Mouse (Mus musculus) bone marrow, adult 2 months (tissue): ENCODE data around the gene Axl. TPM values are rescaled to one million over a fixed set of nuclear protein-coding genes. Genes with fewer than 3 reads are reported as not detected.

Source experiments
- H3K27ac ChIP-seq: fragments of 200-500 bp; 2 replicates; pipeline ENCODE4 v1.5.1; 2012; ENCODE audit warnings: low read depth, mild to moderate bottlenecking, control low read depth, inconsistent platforms, low read length; ENCODE audit not compliant: control insufficient read depth, poor library complexity, insufficient read depth
- H3K4me1 ChIP-seq: fragments of 200-500 bp; 2 replicates; pipeline ENCODE4 v1.6.1; 2011; ENCODE audit warnings: low read length; ENCODE audit not compliant: control insufficient read depth, insufficient read depth
- H3K4me3 ChIP-seq: fragments of 200-500 bp; replicated peaks from 2 replicates; pipeline ENCODE3; 2011; ENCODE audit warnings: mild to moderate bottlenecking, low read depth, low read length, control low read depth; ENCODE audit not compliant: control insufficient read depth
- CTCF ChIP-seq: fragments of 200-500 bp; IDR thresholded peaks from 2 replicates; pipeline ENCODE4 v1.5.1; 2011; ENCODE audit warnings: low read length, control low read depth; ENCODE audit not compliant: control insufficient read depth, insufficient read depth
- POLR2A ChIP-seq: fragments of 200-500 bp; IDR thresholded peaks from 2 replicates; pipeline ENCODE4 v1.6.1; 2011; ENCODE audit warnings: low read depth, mild to moderate bottlenecking, control low read depth, low read length, borderline replicate concordance; ENCODE audit not compliant: control insufficient read depth
- WGBS: fragments of 180-500 bp; shearing (Covaris S2); methylation state at CpG from one replicate; pipeline ENCODE4 v1.1.7; 2018; 5-methylcytosine and 5-hydroxymethylcytosine counted together
- polyA plus RNA-seq: library from polyadenylated mRNA; stranded (reverse); fragments of >200 nt; gene quantifications from 2 replicates; pipeline ENCODE4 v1.2.4, GENCODE M21; 2011; ENCODE audit warnings: low replicate concordance; ENCODE audit not compliant: missing spikeins, insufficient read depth, insufficient read length

The Axl gene
- polyA plus RNA-seq, 1 experiment = 37.6 TPM

DNA sequence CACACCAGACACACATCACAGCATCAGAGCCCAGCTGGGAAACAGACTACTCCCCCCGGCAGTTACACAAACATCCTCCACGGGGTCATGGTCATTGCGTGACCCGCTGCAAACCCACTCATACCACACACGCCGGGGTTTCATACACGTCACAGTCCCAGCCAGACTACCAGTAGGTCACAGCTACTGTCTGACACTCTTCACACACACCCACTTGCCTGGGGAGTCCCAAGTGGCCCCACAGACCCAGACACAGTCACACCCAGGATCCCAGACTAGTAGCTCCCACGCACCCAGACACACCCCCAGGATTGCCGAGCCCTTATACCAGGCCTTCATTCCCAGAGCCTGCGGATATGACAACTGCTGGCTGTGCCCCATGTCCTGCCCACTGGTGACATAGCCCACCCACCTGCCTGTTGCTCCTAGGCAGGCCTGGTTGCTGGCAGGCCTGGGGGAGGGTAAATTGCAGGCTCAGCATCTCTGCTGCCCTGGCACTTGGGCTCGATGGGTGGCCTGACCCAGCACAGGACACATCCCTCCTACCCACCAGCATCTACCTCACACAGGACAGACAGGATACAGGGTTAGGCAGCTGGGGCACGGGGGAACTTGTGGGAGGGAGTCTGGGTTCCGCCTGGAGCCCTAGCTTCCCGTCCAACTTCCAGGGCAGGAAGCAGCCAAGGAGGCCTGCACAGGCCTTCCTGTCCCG lies 80.8 kb downstream of the Axl start:
- peaks cover 19% of the 10 kb centered on the region for H3K4me1 ChIP-seq
- H3K4me3 ChIP-seq = no peak overlapping the region
- WGBS = 29% methylated on average over 15 of the region's 15 CpGs
- no peak for TF ChIP-seq POLR2A
- no peak for TF ChIP-seq CTCF
- H3K27ac ChIP-seq = peak overlapping the region; percentile 71

Other genes starting within 250 kb of the Axl start
- gene Ceacam2, start 248.8 kb downstream of the Axl start, polyA plus RNA-seq = not detected in 2 replicates
- gene Erich4, start 172.8 kb downstream of the Axl start, polyA plus RNA-seq = not detected in 2 replicates
- gene Dmac2, start 169.3 kb downstream of the Axl start, polyA plus RNA-seq = 11.5 and 23.1 TPM in 2 replicates
- 15.2 and 26.9 TPM in 2 replicates for gene B3gnt8, start 162.1 kb downstream of the Axl start, polyA plus RNA-seq
- gene Bckdha, start 129.7 kb downstream of the Axl start, polyA plus RNA-seq = 26.3 and 36.1 TPM in 2 replicates
- gene Exosc5, start 129.5 kb downstream of the Axl start, polyA plus RNA-seq = 21.7 and 39.8 TPM in 2 replicates
- 2.9 TPM in 1 of 2 replicates, not detected in the other for gene Tmem91, start 113.5 kb downstream of the Axl start, polyA plus RNA-seq
- gene B9d2, start 107.9 kb downstream of the Axl start, polyA plus RNA-seq = 19.1 and 40.8 TPM in 2 replicates
- gene Tgfb1, start 101.7 kb downstream of the Axl start, polyA plus RNA-seq = 53.9 and 75.5 TPM in 2 replicates
- 33.4 and 65.4 TPM in 2 replicates for gene Ccdc97, start 69.6 kb downstream of the Axl start, polyA plus RNA-seq
- 74.6 and 75.3 TPM in 2 replicates for gene Hnrnpul1, start 33.9 kb downstream of the Axl start, polyA plus RNA-seq
- not detected in 2 replicates for gene Cyp2s1, start 28.2 kb upstream of the Axl start, polyA plus RNA-seq
- gene Cyp2b10, start 108.9 kb upstream of the Axl start, polyA plus RNA-seq = 1.4 TPM in 2 replicates